In genomic region chr7:127194633-127195029, GRCm38 (mm10) we compare ENCODE assay signal across 8 mouse cellular contexts. TPM values are rescaled to one million over a fixed set of nuclear protein-coding genes. Genes with fewer than 3 reads are reported as not detected.
DNase-seq lines count a peak whose midpoint lies in the region; ATAC-seq and TF ChIP-seq lines count a peak whose summit lies in the region.

No protein-coding gene starts in this region.

- WGBS in lung, embryonic 16.5 days: 55% methylated on average over 7 of the region's 7 CpGs
- WGBS in limb, embryonic 10.5 days: 81% methylated on average over 7 of the region's 7 CpGs
- WGBS in small intestine, adult 2 months: 35% methylated on average over 7 of the region's 7 CpGs

- peak overlapping the region; percentile 82 for H3K9ac ChIP-seq in lung, embryonic 16.5 days (ENCODE audit: low read length)

- H3K36me3 ChIP-seq in lung, embryonic 16.5 days (ENCODE audit: control insufficient read depth, insufficient read depth, low read length): peaks cover 52% of the 10 kb centered on the region
- peaks cover 79% of the 10 kb centered on the region for H3K36me3 ChIP-seq in limb, embryonic 10.5 days
- H3K36me3 ChIP-seq in small intestine, adult 2 months (ENCODE audit: control insufficient read depth, insufficient read depth, low read length): peaks cover 52% of the 10 kb centered on the region

- no peak for ATAC-seq in lung, embryonic 16.5 days (ENCODE audit: low read depth)

- no peak for TF ChIP-seq CTCF in embryonic fibroblast, embryonic 13.5 days (IDR thresholded peaks at IDR 0.05; ENCODE audit: borderline replicate concordance, insufficient read depth, low read length)
- no peak for TF ChIP-seq CTCF in small intestine, adult 2 months (IDR thresholded peaks at IDR 0.05; ENCODE audit: extremely low read depth, insufficient read length, insufficient replicate concordance, low read depth, low read length)

- H3K27me3 ChIP-seq in lung, embryonic 16.5 days (ENCODE audit: control insufficient read depth, insufficient read depth, low read depth, low read length): no peaks in the 10 kb centered on the region
- no peaks in the 10 kb centered on the region for H3K27me3 ChIP-seq in limb, embryonic 10.5 days (ENCODE audit: low read depth, poor library complexity, severe bottlenecking)
- H3K27me3 ChIP-seq in small intestine, adult 2 months (ENCODE audit: control insufficient read depth, insufficient read depth, low read length): no peaks in the 10 kb centered on the region

- no peak overlapping the region for H3K27ac ChIP-seq in lung, embryonic 16.5 days (ENCODE audit: low read length)
- H3K27ac ChIP-seq in embryonic fibroblast, embryonic 13.5 days (ENCODE audit: insufficient read depth, low read length): peak overlapping the region; percentile 88; the same call in 1 of the 2 replicates
- H3K27ac ChIP-seq in limb, embryonic 10.5 days: peak overlapping the region; percentile 94
- peak overlapping the region; percentile 56; the same call in 1 of the 2 replicates for H3K27ac ChIP-seq in small intestine, adult 2 months (ENCODE audit: insufficient read depth, low read depth, low read length)

- peaks cover 17% of the 10 kb centered on the region for H3K4me1 ChIP-seq in lung, embryonic 16.5 days (replicated peaks; ENCODE audit: control insufficient read depth, insufficient read depth, low read length)
- no peaks in the 10 kb centered on the region for H3K4me1 ChIP-seq in embryonic fibroblast, embryonic 13.5 days (ENCODE audit: control insufficient read depth, insufficient read depth, low read length)
- peaks cover 24% of the 10 kb centered on the region for H3K4me1 ChIP-seq in limb, embryonic 10.5 days
- peaks cover 13% of the 10 kb centered on the region for H3K4me1 ChIP-seq in small intestine, adult 2 months (ENCODE audit: control insufficient read depth, insufficient read depth, insufficient read length, low read length)

- H3K4me3 ChIP-seq in lung, embryonic 16.5 days (ENCODE audit: low read length): peak overlapping the region; percentile 91
- peak overlapping the region; percentile 86 for H3K4me3 ChIP-seq in embryonic fibroblast, embryonic 13.5 days (ENCODE audit: insufficient read depth, low read length)
- peak overlapping the region; percentile 75 for H3K4me3 ChIP-seq in limb, embryonic 10.5 days
- peak overlapping the region; percentile 87 for H3K4me3 ChIP-seq in small intestine, adult 2 months (ENCODE audit: low read depth, low read length)

- peak overlapping the region; percentile 93 for H3K4me2 ChIP-seq in lung, embryonic 16.5 days (ENCODE audit: low read depth, low read length)

- no peak for TF ChIP-seq POLR2A in embryonic fibroblast, embryonic 13.5 days (IDR thresholded peaks at IDR 0.05; ENCODE audit: low read depth, low read length)
- no peak for TF ChIP-seq POLR2A in small intestine, adult 2 months (IDR thresholded peaks at IDR 0.05; ENCODE audit: low read depth, low read length)

- no peak for DNase-seq in lung, postnatal 14 days
- no peak for DNase-seq in limb, embryonic 10.5 days (ENCODE audit: low spot score)
- DNase-seq in urinary bladder, adult 18-20 months (ENCODE audit: low spot score in 2 of 2): no peak
- no peak for DNase-seq in adrenal gland, adult (ENCODE audit: inconsistent age in 2 of 2, low spot score in 1 of 2)
- DNase-seq in embryo, embryonic 9.5 days (ENCODE audit: extremely low spot score): no peak

- H3K9me3 ChIP-seq in lung, embryonic 16.5 days (ENCODE audit: control insufficient read depth, low read length): no peaks in the 10 kb centered on the region
- H3K9me3 ChIP-seq in limb, embryonic 10.5 days (replicated peaks): no peaks in the 10 kb centered on the region

RNA-seq across cellular contexts. Expression of gene Cd2bp2, which starts 1.2 kb away (rescaled TPM):
- 53.9 and 54.0 TPM in 2 replicates for polyA plus RNA-seq in lung, embryonic 16.5 days (2015; fragmentation: Nextera tagmentation; extraction: Ambion mirVana)
- 66.3 and 74.3 TPM in 2 replicates for polyA plus RNA-seq in embryonic fibroblast, embryonic 13.5 days (2011; ENCODE audit: insufficient read length, low read depth, missing spikeins)
- 85.9 and 94.0 TPM in 2 replicates for polyA plus RNA-seq in limb, embryonic 10.5 days (2016; fragmentation: Nextera tagmentation; extraction: Ambion mirVana)
- polyA plus RNA-seq in small intestine, adult 2 months (2012; rRNA removed): 7.6 and 13.9 TPM in 2 replicates

RNA-seq across cellular contexts. Expression of gene Tbc1d10b, which starts 13.6 kb away (rescaled TPM):
- polyA plus RNA-seq in lung, embryonic 16.5 days (2015; fragmentation: Nextera tagmentation; extraction: Ambion mirVana): 20.5 and 23.8 TPM in 2 replicates
- polyA plus RNA-seq in embryonic fibroblast, embryonic 13.5 days (2011; ENCODE audit: insufficient read length, low read depth, missing spikeins): 37.0 and 37.5 TPM in 2 replicates
- 32.1 and 34.8 TPM in 2 replicates for polyA plus RNA-seq in limb, embryonic 10.5 days (2016; fragmentation: Nextera tagmentation; extraction: Ambion mirVana)
- 17.5 and 44.1 TPM in 2 replicates for polyA plus RNA-seq in small intestine, adult 2 months (2012; rRNA removed)

RNA-seq across cellular contexts. Expression of gene Mylpf, which starts 14.1 kb away (rescaled TPM):
- polyA plus RNA-seq in lung, embryonic 16.5 days (2015; fragmentation: Nextera tagmentation; extraction: Ambion mirVana): 47.4 and 105 TPM in 2 replicates
- polyA plus RNA-seq in embryonic fibroblast, embryonic 13.5 days (2011; ENCODE audit: insufficient read length, low read depth, missing spikeins): 1.4 and 1.7 TPM in 2 replicates
- 8.8 and 13.1 TPM in 2 replicates for polyA plus RNA-seq in limb, embryonic 10.5 days (2016; fragmentation: Nextera tagmentation; extraction: Ambion mirVana)
- 0.74 and 1.3 TPM in 2 replicates for polyA plus RNA-seq in small intestine, adult 2 months (2012; rRNA removed)

RNA-seq across cellular contexts. Expression of gene Zfp553, which starts 38.2 kb away (rescaled TPM):
- polyA plus RNA-seq in lung, embryonic 16.5 days (2015; fragmentation: Nextera tagmentation; extraction: Ambion mirVana): 27.7 and 32.3 TPM in 2 replicates
- polyA plus RNA-seq in embryonic fibroblast, embryonic 13.5 days (2011; ENCODE audit: insufficient read length, low read depth, missing spikeins): 11.0 and 12.4 TPM in 2 replicates
- polyA plus RNA-seq in limb, embryonic 10.5 days (2016; fragmentation: Nextera tagmentation; extraction: Ambion mirVana): 74.2 and 74.9 TPM in 2 replicates
- polyA plus RNA-seq in small intestine, adult 2 months (2012; rRNA removed): 4.9 and 8.1 TPM in 2 replicates

RNA-seq across cellular contexts. Expression of gene Sept1, which starts 38.3 kb away (rescaled TPM):
- 23.2 and 23.4 TPM in 2 replicates for polyA plus RNA-seq in lung, embryonic 16.5 days (2015; fragmentation: Nextera tagmentation; extraction: Ambion mirVana)
- 3.9 and 4.2 TPM in 2 replicates for polyA plus RNA-seq in embryonic fibroblast, embryonic 13.5 days (2011; ENCODE audit: insufficient read length, low read depth, missing spikeins)
- polyA plus RNA-seq in limb, embryonic 10.5 days (2016; fragmentation: Nextera tagmentation; extraction: Ambion mirVana): 27.0 and 29.9 TPM in 2 replicates
- 14.3 and 34.1 TPM in 2 replicates for polyA plus RNA-seq in small intestine, adult 2 months (2012; rRNA removed)
